Mouse (Mus musculus): ENCODE results near the gene Gm20388.
"Not testable (repeated sequence)": the region's sequence is repeated elsewhere in the genome, so short reads cannot be mapped to it uniquely, and the experiment has no call there.

Gm20388 gene

DNA sequence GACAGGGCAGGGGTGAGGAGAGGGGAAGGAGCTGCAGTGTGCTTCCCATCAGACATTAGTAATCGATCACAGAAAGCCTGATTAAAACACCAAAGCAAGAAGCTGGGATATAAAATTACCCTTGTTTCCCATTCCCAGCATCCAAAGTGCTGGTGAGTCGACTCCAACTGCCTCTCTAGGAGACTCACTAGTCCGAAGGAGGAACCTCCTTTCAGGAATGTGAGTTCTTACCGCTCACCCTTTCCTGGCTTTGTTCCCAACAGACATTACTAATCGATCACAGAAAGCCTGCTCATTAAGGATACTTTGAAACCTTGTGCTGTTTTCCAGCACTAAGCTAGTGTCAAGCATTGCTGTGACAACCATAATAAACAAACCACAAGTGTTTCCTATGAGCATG, 1526.0 kb downstream of the Gm20388 start:
- no peak for DNase-seq (ENCODE audit: low spot score in 2 of 2)

DNA sequence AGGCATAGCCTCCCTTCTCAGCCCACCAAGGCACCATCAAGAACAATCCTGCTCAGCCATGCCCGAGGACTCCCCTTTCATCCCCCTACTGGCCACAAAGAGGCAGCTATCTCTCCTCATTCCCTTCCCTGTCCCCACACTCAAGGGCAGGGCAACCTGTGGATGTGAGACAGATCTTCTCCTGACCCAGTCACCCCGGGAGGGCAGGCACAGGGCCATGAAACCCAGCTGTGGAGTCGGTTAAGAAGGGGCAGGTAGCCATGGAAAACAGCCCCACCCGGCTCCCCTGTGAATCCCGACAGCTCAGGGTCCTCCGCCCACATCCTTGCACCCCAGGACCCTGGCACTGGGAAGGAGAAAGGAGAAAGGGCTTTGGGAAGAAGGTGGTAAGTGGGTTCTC, 1526.9 kb downstream of the Gm20388 start:
- DNase-seq (ENCODE audit: low spot score in 2 of 2) = no peak

DNA sequence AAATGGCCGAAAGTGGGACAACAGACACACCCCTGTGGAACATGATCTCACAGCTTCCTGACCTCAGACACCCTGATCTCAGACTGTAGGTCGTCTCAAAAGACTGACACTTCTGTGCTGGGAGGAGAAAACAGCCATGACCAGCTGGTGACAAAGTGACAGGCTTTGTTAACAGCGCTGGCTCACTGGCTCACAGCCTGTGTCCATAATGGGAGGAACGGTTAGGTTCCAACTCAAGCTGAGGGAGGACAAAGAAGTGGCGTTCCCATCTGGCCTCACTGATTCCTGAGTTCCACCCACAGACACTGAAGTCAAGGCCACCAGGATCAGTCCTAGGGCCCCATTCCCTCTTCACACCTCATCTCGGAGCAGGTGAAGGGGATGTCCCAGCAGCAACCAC, 1527.5 kb downstream of the Gm20388 start:
- DNase-seq (ENCODE audit: low spot score in 2 of 2) = no peak

GRCm38 (mm10) chr8:121439351-121439750, 1528.7 kb downstream of the Gm20388 start:
- no peak for DNase-seq (ENCODE audit: low spot score in 2 of 2)

DNA sequence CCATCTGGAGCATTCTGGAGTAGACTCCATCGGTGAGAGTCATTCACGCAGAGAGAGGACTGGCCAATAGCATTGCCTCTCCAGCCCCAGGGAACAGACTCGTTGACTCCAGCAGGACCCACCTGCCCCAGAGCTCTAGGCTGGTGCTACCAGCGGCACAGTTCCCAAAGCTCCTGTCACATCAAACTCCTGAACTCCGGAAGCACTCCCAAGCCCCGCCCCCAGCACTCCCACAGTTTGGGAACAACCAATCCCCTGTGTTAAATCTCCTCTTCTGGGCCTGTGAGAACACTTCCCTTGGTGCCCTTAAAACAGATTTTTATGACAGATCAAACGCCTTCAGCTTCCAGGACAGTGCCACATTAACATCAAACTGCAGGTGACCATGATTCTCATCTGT, 1532.7 kb downstream of the Gm20388 start:
- no peak for DNase-seq (ENCODE audit: low spot score in 2 of 2)

DNA sequence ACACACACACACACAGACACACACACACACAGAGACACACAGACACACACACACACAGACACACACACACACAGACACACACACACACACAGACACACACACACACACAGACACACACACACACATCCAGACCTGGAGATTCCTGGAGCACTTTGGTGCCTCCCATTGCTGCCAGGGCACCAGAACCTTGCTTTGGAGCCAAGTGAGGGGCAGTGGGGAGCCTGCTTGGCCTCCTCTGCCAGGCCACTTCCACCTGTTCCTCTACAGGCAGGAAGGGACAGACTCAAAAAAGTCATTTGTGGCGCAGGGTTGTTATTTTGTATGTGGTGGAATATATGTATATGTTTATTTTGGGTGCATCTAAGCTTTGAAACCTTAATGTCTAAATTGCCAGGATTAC, 1533.9 kb downstream of the Gm20388 start:
- not testable (repeated sequence) for DNase-seq (ENCODE audit: low spot score in 2 of 2)

DNA sequence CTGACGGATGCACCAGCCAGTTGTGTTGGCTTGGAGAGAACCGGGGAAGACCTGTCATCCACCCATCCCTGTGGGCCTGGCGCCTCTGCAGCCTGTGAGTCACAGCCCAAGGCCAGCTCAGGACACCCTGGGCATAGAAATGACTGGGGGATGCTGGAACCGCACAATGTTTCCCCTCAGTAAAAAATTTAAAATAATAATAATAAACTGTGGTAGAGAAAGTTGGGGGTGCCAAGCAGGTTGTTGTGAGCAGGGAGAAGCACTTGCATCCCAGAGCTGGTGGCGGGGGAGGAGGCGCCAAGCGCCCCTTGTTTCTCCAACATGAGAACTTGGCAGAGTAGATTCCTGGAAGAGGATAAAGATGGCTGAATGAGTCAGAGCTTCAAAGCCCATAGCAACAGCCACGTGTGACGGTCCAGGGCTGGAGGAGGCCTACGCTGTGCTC, 1534.4 kb downstream of the Gm20388 start:
- DNase-seq (ENCODE audit: low spot score in 2 of 2) = peak in 1 of 2 experiments; percentile 39

GRCm38 (mm10) chr8:121446133-121446532, 1535.5 kb downstream of the Gm20388 start:
- DNase-seq (ENCODE audit: low spot score in 2 of 2) = no peak

DNA sequence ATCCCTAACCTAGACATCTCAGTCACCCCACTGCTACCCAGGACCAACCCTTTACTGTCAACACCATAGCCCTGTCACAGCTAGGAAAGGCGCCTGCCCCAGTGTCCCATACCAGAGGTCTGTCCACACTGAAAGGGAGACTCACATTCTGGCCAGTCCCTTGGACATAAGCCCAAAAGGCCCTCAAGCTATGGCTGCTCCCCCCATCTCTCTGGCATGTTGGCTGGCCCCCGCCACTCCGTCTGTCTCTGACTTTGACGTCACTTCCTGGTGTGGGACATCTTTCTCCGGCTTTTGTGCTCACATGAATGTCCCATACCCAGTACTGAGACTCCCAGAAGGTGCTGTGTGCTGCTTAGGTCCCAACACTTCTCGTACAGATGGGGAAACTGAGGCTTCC, 1536.2 kb downstream of the Gm20388 start:
- no peak for DNase-seq (ENCODE audit: low spot score in 2 of 2)

DNA sequence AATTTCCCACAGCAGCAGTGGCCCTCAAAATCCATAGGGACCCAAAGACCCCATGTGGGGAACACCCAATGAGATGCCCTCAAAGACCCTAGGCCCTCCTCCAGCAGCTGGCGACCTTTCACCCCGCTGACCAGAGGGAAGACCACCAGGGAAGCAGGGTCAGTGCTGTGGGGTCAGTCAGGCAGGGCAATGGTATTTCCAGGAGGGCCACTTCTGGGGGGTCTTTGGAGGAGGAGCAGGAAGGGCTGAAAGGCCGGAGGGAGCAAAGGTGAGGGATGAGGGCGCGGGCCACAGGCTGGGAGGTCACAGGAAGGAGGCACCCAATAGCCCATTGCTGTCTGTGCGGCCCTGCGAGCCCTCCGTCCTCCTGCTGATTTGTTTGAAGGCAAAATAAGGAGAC, 1539.6 kb downstream of the Gm20388 start:
- no peak for DNase-seq (ENCODE audit: low spot score in 2 of 2)

DNA sequence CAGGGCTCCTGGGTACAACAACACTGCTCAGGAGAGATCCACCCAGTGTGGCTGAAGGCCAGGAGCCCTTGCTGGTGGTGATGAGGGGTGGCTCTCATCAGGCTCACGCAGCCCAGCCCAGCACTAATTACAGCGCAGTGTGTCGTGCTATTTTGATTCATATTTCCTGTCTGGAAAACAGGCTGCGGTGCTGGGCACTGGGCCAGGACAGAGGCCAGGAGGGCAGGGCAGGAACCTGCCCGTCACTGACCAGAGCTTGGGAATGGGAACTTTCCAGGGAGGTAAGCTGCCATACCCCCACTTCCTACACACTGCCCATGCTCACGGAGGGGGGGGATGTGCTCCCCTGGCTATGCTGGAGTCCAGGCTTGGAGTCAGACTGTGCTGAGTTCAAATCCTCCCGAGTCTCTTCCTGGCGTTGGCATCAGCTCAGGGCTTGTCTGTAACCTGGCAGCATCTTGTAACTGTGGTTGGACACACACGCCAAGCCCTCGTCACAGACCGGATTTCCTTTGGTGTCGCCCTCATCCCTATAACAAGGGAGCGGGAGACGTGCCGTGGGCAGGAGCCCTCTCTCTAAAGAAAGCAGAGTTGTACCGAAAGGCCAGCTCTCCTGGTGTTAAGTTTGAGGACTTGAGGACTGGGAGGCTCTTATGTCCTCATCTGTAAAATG, 1540.9 kb downstream of the Gm20388 start:
- DNase-seq (ENCODE audit: low spot score in 2 of 2) = no peak

- no peak for DNase-seq (ENCODE audit: low spot score in 2 of 2)
Observed at GRCm38 (mm10) chr8:121454737-121455136, 1544.1 kb downstream of the Gm20388 start.

DNA sequence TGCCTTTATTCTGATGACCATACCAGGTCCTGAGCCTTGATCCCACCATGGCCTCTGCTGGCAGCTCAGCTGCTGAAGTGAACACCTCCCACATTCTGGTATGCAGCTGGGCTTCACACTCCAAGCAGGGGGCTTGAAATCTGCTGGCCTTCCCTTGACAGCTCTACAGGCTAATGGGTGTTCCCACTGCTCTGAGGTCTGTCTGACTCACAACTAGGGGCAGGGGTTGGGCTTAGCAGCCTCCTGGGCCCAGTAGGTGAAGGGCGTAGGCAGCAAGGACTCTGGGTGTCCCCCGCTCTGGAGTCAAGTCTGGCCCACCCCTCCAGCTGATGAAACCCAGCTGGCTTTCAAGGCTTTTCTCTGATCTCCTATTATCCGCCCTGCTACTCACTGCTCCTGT, 1550.6 kb downstream of the Gm20388 start:
- DNase-seq (ENCODE audit: low spot score in 2 of 2) = no peak

GRCm38 (mm10) chr8:121462092-121462491, 1551.5 kb downstream of the Gm20388 start:
- DNase-seq (ENCODE audit: low spot score in 2 of 2) = no peak

GRCm38 (mm10) chr8:121468083-121469071, 1557.7 kb downstream of the Gm20388 start:
- DNase-seq (ENCODE audit: low spot score in 2 of 2) = no peak

GRCm38 (mm10) chr8:121474161-121474897, 1563.7 kb downstream of the Gm20388 start:
- DNase-seq (ENCODE audit: low spot score in 2 of 2) = no peak

DNA sequence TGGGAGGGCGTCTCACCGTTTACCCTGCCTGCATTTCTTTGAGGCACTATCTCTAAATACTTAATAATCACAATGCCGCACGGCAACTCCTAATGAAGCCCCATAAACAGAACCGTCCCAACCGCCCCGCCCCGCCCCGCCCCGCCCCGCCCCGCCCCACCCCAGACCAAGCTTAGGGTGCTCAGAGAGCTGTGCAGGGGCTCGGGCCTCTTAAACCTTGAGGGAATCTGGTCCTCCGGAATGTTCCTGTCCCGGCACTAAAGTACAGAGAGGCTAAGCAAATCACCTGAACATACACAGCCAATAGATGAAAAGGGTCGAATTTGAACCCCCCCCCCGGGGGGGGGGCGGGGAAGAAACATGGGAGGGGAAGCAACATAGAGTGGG, 1564.2 kb downstream of the Gm20388 start:
- DNase-seq (ENCODE audit: low spot score in 2 of 2) = no peak

- DNase-seq (ENCODE audit: low spot score in 2 of 2) = no peak
Observed at GRCm38 (mm10) chr8:121477851-121478547, 1567.4 kb downstream of the Gm20388 start.

GRCm38 (mm10) chr8:121479144-121479543, 1568.5 kb downstream of the Gm20388 start:
- DNase-seq (ENCODE audit: low spot score in 2 of 2) = no peak

- DNase-seq (ENCODE audit: low spot score in 2 of 2) = no peak
Observed at GRCm38 (mm10) chr8:121480411-121481031, 1569.9 kb downstream of the Gm20388 start.

All from frontal cortex, postnatal 25 days (tissue).